Mouse (Mus musculus): ENCODE measurements at regions not wholly inside any gene's neighbourhood (a gene's known extent, or its start where the extent isn't known, plus 50 kb on each side); places are given as distances from the start of the nearest gene placed in this dataset.

GRCm38 (mm10) chr15:72296648-72297047 is 1537.7 kb upstream of the Gm6569 start:
- intact Hi-C loops (cut with DNase I) = no loop called here
- no peak for DNase-seq (ENCODE audit: low spot score)

- DNase-seq (ENCODE audit: low spot score) = no peak
- intact Hi-C loops (cut with DNase I) = no loop called here
These were observed 1521.9 kb upstream of the Gm6569 start for GRCm38 (mm10) chr15:72312417-72312816.

- DNase-seq (ENCODE audit: low spot score) = no peak
- intact Hi-C loops (cut with DNase I) = no loop called here
These were observed 1512.8 kb upstream of the Gm6569 start for GRCm38 (mm10) chr15:72321528-72321927.

- intact Hi-C loops (cut with DNase I) = no loop called here
- DNase-seq (ENCODE audit: low spot score) = no peak
These were observed 1512.2 kb upstream of the Gm6569 start for GRCm38 (mm10) chr15:72322127-72322526.

GRCm38 (mm10) chr15:72323158-72323557 is 1511.2 kb upstream of the Gm6569 start:
- no peak for DNase-seq (ENCODE audit: low spot score)
- intact Hi-C loops (cut with DNase I) = no loop called here

- no peak for DNase-seq (ENCODE audit: low spot score)
- intact Hi-C loops (cut with DNase I) = no loop called here
These were observed 1503.1 kb upstream of the Gm6569 start for GRCm38 (mm10) chr15:72331262-72331661.

- intact Hi-C loops (cut with DNase I) = no loop called here
- DNase-seq (ENCODE audit: low spot score) = no peak
These were observed 1499.9 kb upstream of the Gm6569 start for GRCm38 (mm10) chr15:72334497-72334896.

- no peak for DNase-seq (ENCODE audit: low spot score)
- intact Hi-C loops (cut with DNase I) = no loop called here
These were observed 1494.7 kb upstream of the Gm6569 start for GRCm38 (mm10) chr15:72339629-72340028.

- intact Hi-C loops (cut with DNase I) = no loop called here
- no peak for DNase-seq (ENCODE audit: low spot score)
These were observed 1492.4 kb upstream of the Gm6569 start for GRCm38 (mm10) chr15:72341991-72342390.

GRCm38 (mm10) chr15:72342504-72342903 is 1491.9 kb upstream of the Gm6569 start:
- DNase-seq (ENCODE audit: low spot score) = no peak
- intact Hi-C loops (cut with DNase I) = no loop called here

- intact Hi-C loops (cut with DNase I) = no loop called here
- DNase-seq (ENCODE audit: low spot score) = no peak
These were observed 1490.6 kb upstream of the Gm6569 start for GRCm38 (mm10) chr15:72343794-72344193.

- intact Hi-C loops (cut with DNase I) = no loop called here
- no peak for DNase-seq (ENCODE audit: low spot score)
These were observed 1481.0 kb upstream of the Gm6569 start for GRCm38 (mm10) chr15:72353371-72353770.

GRCm38 (mm10) chr15:72355626-72356025 is 1478.7 kb upstream of the Gm6569 start:
- DNase-seq (ENCODE audit: low spot score) = no peak
- intact Hi-C loops (cut with DNase I) = no loop called here

- intact Hi-C loops (cut with DNase I) = no loop called here
- no peak for DNase-seq (ENCODE audit: low spot score)
These were observed 1474.7 kb upstream of the Gm6569 start for GRCm38 (mm10) chr15:72359636-72360035.

- no peak for DNase-seq (ENCODE audit: low spot score)
- intact Hi-C loops (cut with DNase I) = no loop called here
These were observed 1474.3 kb upstream of the Gm6569 start for GRCm38 (mm10) chr15:72360049-72360448.

- no peak for DNase-seq (ENCODE audit: low spot score)
- intact Hi-C loops (cut with DNase I) = no loop called here
These were observed 1473.8 kb upstream of the Gm6569 start for GRCm38 (mm10) chr15:72360463-72361030.

- no peak for DNase-seq (ENCODE audit: low spot score)
- intact Hi-C loops (cut with DNase I) = no loop called here
These were observed 1461.3 kb upstream of the Gm6569 start for GRCm38 (mm10) chr15:72373041-72373440.

- no peak for DNase-seq (ENCODE audit: low spot score)
- intact Hi-C loops (cut with DNase I) = no loop called here
These were observed 1457.2 kb upstream of the Gm6569 start for GRCm38 (mm10) chr15:72377201-72377600.

GRCm38 (mm10) chr15:72379291-72379690 is 1455.1 kb upstream of the Gm6569 start:
- intact Hi-C loops (cut with DNase I) = no loop called here
- no peak for DNase-seq (ENCODE audit: low spot score)

- intact Hi-C loops (cut with DNase I) = no loop called here
- no peak for DNase-seq (ENCODE audit: low spot score)
These were observed 1453.2 kb upstream of the Gm6569 start for GRCm38 (mm10) chr15:72381164-72381563.

GRCm38 (mm10) chr15:72381744-72382143 is 1452.6 kb upstream of the Gm6569 start:
- intact Hi-C loops (cut with DNase I) = no loop called here
- DNase-seq (ENCODE audit: low spot score) = no peak

- DNase-seq (ENCODE audit: low spot score) = no peak
- intact Hi-C loops (cut with DNase I) = no loop called here
These were observed 1451.8 kb upstream of the Gm6569 start for GRCm38 (mm10) chr15:72382521-72382920.

- no peak for DNase-seq (ENCODE audit: low spot score)
- intact Hi-C loops (cut with DNase I) = no loop called here
These were observed 1451.3 kb upstream of the Gm6569 start for GRCm38 (mm10) chr15:72383062-72383461.
